Mouse (Mus musculus) hindbrain, postnatal 0 days (tissue): ENCODE results near the gene Tnfrsf1a. TPM values are rescaled to one million over a fixed set of nuclear protein-coding genes. Genes with fewer than 3 reads are reported as not detected.
A peak's percentile ranks its signal among the peaks of the same experiment; 100 is the strongest.

Experiments
- ATAC-seq: fragments of 200-750 bp; cut with Nextera tagmentation; 2 replicates; pipeline ENCODE4 v1.8.0; 2017; ENCODE audit warnings: mild to moderate bottlenecking, moderate TSS enrichment, moderate library complexity
- DNase-seq: peaks from one replicate; pipeline ENCODE4 v3.0.0-alpha.2; 2015; ENCODE audit warnings: low spot score
- H3K27ac ChIP-seq: fragments of 300-500 bp; sonication (generic); 2 replicates; pipeline ENCODE4 v1.5.1; 2014; ENCODE audit warnings: mild to moderate bottlenecking
- H3K27me3 ChIP-seq: fragments of 300-500 bp; sonication (generic); 2 replicates; pipeline ENCODE4 v1.6.1; 2014; ENCODE audit warnings: low read length, mixed read lengths; ENCODE audit not compliant: insufficient read depth
- H3K36me3 ChIP-seq: fragments of 300-500 bp; sonication (generic); 2 replicates; pipeline ENCODE4 v1.6.1; 2014; ENCODE audit warnings: low read length, mixed read lengths; ENCODE audit not compliant: insufficient read depth
- H3K4me1 ChIP-seq: fragments of 300-500 bp; sonication (generic); 2 replicates; pipeline ENCODE4 v1.6.1; 2014; ENCODE audit warnings: antibody characterized with exemption, low read length, mixed read lengths; ENCODE audit not compliant: insufficient read depth
- H3K4me2 ChIP-seq: fragments of 300-500 bp; sonication (generic); 2 replicates; pipeline ENCODE4 v1.6.1; 2014; ENCODE audit warnings: low read depth, mild to moderate bottlenecking, low read length, moderate library complexity, mixed read lengths
- H3K4me3 ChIP-seq: fragments of 300-500 bp; sonication (generic); 2 replicates; pipeline ENCODE4 v1.5.1; 2014; ENCODE audit warnings: low read length
- H3K9ac ChIP-seq: fragments of 300-500 bp; sonication (generic); replicated peaks from 2 replicates; pipeline ENCODE4 v1.6.1; 2014; ENCODE audit warnings: mild to moderate bottlenecking, low read length, moderate library complexity, mixed read lengths
- H3K9me3 ChIP-seq: fragments of 300-500 bp; sonication (generic); 2 replicates; pipeline ENCODE4 v1.6.1; 2016; ENCODE audit warnings: low read length, mixed read lengths
- CTCF ChIP-seq: IDR thresholded peaks from 2 replicates; pipeline ENCODE4 v1.5.1; 2016; ENCODE audit warnings: antibody characterized with exemption, control low read depth, low read depth
- WGBS: fragments of 180-500 bp; shearing (Covaris S2); extraction: QIAGEN DNeasy Blood & Tissue Kit; methylation state at CpG from one replicate; pipeline ENCODE4 v1.1.7; 2014; 5-methylcytosine and 5-hydroxymethylcytosine counted together
- polyA plus RNA-seq: library from polyadenylated mRNA; unstranded; fragments of >200 nt; fragmentation: Nextera tagmentation; extraction: Ambion mirVana; gene quantifications from 2 replicates; pipeline ENCODE4 v1.2.1, GENCODE M21; 2015
- total RNA-seq: library from RNA; depleted of rRNA; stranded (reverse); fragments of >200 nt; gene quantifications from 2 replicates; pipeline ENCODE4 v1.2.3, GENCODE M21; 2014

The Tnfrsf1a gene
- total and polyA plus RNA-seq, 2 experiments from 2014 or later, result 16.3 to 18.0 TPM

- no peak for DNase-seq
- Histone ChIP-seq H3K9me3 (no peaks in the 10 kb centered on the region), H3K27me3 (peaks cover 13% of the 10 kb centered on the region), H3K27ac (no peak overlapping the region), H3K36me3 (no peaks in the 10 kb centered on the region), H3K9ac (no peak overlapping the region), H3K4me3 (peak overlapping the region; percentile 6; the same call in 1 of the 2 replicates), H3K4me1 (peaks cover 8% of the 10 kb centered on the region; the same call in 1 of the 2 replicates), H3K4me2 (0 out of 2 replicates have a peak overlapping the region, but pooled peaks have one; percentile 1)
- 23% methylated on average over 15 of the region's 15 CpGs for WGBS
- no peak for TF ChIP-seq CTCF
- ATAC-seq, result 0 out of 2 replicates have a peak, but pooled peaks have one; percentile 7
These were observed 13.9 kb downstream of the Tnfrsf1a start for GRCm38 (mm10) chr6:125363021-125363420.

DNA sequence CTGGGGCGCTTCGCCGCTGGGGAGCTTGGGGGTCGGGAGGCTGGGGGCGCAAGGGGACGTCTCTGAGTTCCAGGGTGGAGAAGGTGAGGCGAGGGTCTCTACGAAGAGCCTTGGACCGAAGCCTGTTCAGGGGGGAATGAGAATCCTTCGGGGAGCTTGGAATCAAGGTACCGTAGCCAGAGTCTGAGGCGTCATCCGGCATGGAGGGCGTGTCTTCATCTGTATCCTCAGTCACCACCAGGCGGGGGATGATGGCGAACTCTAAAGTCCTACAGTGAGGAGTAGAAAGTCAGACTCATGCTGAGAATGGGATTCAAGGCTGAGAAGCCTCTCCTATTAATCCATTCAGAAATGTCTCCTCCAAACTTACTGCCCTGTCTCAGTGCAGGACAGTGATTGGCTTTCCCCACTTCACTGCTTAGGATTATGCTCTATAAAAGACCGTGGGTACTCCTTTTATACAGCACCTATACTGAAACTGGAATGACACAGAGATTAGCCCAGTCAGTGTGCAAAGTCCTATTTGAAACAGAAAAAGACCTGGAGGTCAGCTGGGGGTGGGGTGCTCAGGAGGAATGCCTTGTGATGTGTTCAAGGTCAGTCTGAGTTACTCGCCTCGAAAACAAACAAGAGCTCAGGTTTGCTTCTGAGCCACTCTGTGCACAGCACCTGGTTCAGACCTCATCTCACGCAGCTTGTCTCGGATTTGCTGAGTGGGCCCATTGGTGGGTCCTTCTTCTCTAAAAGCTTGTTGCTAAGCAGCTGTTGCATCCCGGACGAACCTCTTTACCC, 14.5 kb downstream of the Tnfrsf1a start:
- no peak overlapping the region for H3K27ac ChIP-seq
- TF ChIP-seq CTCF, result peak; percentile 37; the same call in 1 of the 2 replicates
- H3K9me3 ChIP-seq, result no peaks in the 10 kb centered on the region
- WGBS, result 11% methylated on average over 23 of the region's 23 CpGs
- DNase-seq (no peak), ATAC-seq (no peak)
- H3K27me3 ChIP-seq, result peaks cover 13% of the 10 kb centered on the region
- 0 out of 2 replicates have a peak overlapping the region, but pooled peaks have one; percentile 1 for H3K4me2 ChIP-seq
- H3K4me3 ChIP-seq, result no peak overlapping the region
- H3K36me3 ChIP-seq, result no peaks in the 10 kb centered on the region
- H3K9ac ChIP-seq, result no peak overlapping the region
- peaks cover 8% of the 10 kb centered on the region; the same call in 1 of the 2 replicates for H3K4me1 ChIP-seq

DNA sequence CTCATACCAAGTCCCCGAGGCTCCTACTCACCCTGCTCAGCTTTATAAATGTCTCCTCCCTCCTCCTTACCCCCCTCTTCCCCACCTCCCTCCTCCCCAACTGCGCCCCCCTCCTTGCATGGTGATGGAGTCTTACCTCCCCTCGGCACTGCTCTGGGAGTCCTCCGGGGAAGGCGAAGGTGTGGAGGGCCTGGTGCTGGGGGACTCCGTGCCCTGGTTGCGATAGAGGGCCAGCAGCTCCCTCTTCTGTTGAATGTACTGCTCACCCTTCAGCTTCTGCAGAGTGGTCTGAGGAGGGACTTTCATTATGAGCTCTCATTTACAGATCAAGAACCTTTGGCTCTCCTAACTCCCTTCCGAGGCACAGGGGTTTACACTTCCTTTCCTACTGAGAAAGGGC, 15.3 kb downstream of the Tnfrsf1a start:
- Histone ChIP-seq H3K9me3 (no peaks in the 10 kb centered on the region), H3K27ac (no peak overlapping the region), H3K27me3 (peaks cover 13% of the 10 kb centered on the region), H3K9ac (no peak overlapping the region), H3K4me1 (peaks cover 8% of the 10 kb centered on the region; the same call in 1 of the 2 replicates), H3K4me2 (no peak overlapping the region), H3K36me3 (no peaks in the 10 kb centered on the region), H3K4me3 (no peak overlapping the region)
- ATAC-seq (no peak), DNase-seq (no peak)
- 12% methylated on average over 8 of the region's 8 CpGs for WGBS
- peak; percentile 52 for TF ChIP-seq CTCF

DNA sequence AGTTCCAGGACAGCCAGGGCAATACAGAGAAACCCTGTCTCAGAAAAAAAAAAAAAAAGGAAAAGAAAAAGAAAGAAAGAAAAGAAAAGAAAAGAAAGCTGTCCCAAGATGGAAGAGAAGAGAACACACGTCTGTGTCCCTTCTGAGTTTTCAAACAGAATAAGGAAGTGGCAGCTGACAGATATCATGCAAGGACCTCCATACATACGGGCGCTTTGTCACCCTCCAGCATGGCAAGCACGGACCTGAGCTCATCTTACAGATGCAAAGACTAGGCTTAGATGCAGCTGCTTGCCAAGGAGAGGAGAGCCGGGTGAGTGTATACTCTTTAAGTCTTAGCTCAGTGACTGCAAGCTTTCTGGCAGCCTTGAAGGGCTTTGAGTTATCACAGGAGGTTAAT, 16.4 kb downstream of the Tnfrsf1a start:
- Histone ChIP-seq H3K4me3 (no peak overlapping the region), H3K27me3 (peaks cover 13% of the 10 kb centered on the region), H3K27ac (no peak overlapping the region), H3K36me3 (no peaks in the 10 kb centered on the region), H3K9ac (no peak overlapping the region), H3K9me3 (no peaks in the 10 kb centered on the region), H3K4me1 (peaks cover 8% of the 10 kb centered on the region; the same call in 1 of the 2 replicates), H3K4me2 (no peak overlapping the region)
- DNase-seq (no peak), ATAC-seq (no peak)
- 85% methylated on average over 5 of the region's 5 CpGs for WGBS
- no peak for TF ChIP-seq CTCF

GRCm38 (mm10) chr6:125366133-125366532, 17.0 kb downstream of the Tnfrsf1a start:
- 76% methylated on average over 1 of the region's 1 CpGs for WGBS
- Histone ChIP-seq H3K9ac (no peak overlapping the region), H3K27ac (no peak overlapping the region), H3K4me1 (peaks cover 8% of the 10 kb centered on the region; the same call in 1 of the 2 replicates), H3K36me3 (no peaks in the 10 kb centered on the region), H3K9me3 (no peaks in the 10 kb centered on the region), H3K4me3 (no peak overlapping the region), H3K4me2 (no peak overlapping the region), H3K27me3 (peaks cover 13% of the 10 kb centered on the region)
- no peak for DNase-seq
- no peak for ATAC-seq
- no peak for TF ChIP-seq CTCF

DNA sequence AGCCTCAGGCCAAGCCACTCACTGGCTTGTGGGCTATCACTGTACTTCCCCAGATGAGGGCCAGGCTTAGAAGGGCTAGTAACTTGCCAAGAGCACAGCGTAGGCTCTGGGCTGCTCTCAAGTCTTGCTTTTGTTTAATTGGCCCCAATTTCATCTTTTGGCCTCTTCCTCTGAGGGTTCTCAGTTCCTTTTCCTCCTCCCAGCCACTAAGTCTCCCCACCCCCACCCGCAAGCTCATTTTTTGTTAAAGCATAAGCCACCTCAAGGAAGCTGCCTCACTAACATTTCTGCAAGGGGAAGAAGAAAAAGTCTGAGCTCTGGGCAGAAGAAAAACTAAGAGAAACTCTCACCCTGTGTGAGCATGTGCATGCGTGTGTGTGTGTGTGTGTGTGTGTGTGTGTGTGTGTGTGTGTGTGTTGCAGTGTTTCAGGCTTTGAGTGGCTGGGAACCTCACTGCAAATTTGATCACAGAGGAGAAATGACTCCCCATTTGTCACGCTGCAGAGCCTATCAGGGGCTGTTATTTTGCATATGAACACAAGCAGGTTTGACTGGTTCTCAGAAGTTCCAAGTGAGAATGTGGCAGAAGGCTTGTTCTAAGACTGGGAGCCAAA, 18.7 kb downstream of the Tnfrsf1a start:
- ATAC-seq (no peak), DNase-seq (no peak)
- peaks cover 4% of the 10 kb centered on the region; the same call in 1 of the 2 replicates for H3K4me1 ChIP-seq
- no peak overlapping the region for H3K9ac ChIP-seq
- no peak for TF ChIP-seq CTCF
- no peak overlapping the region for H3K4me2 ChIP-seq
- 52% methylated on average over 4 of the region's 4 CpGs for WGBS
- H3K9me3 ChIP-seq, result no peaks in the 10 kb centered on the region
- no peak overlapping the region for H3K4me3 ChIP-seq
- H3K27me3 ChIP-seq, result peaks cover 10% of the 10 kb centered on the region; the same call in 1 of the 2 replicates
- H3K27ac ChIP-seq, result no peak overlapping the region
- no peaks in the 10 kb centered on the region for H3K36me3 ChIP-seq

DNA sequence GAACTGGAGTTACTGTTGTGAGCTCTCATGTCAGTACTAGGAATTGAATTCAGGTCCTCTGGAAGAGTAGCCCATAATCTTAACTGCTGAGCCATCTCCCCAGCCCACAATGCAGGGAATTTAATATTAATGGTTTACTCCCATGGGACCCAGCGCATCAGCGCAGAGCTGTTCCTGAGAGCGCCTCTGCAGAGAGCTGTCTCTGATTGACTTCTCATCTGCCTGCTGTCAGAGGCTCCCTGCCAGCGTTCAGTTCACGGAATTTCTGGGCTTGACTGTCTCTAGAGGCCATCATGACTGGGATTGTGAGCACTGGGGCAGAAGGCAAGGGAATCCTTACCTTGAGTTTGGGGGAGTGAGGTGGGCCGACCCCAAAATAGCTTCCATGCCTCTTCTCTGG, 27.9 kb downstream of the Tnfrsf1a start:
- no peaks in the 10 kb centered on the region for H3K9me3 ChIP-seq
- peaks cover 34% of the 10 kb centered on the region for H3K27me3 ChIP-seq
- no peak for TF ChIP-seq CTCF
- H3K4me3 ChIP-seq, result no peak overlapping the region
- no peak overlapping the region for H3K4me2 ChIP-seq
- 41% methylated on average over 6 of the region's 6 CpGs for WGBS
- ATAC-seq, result no peak
- H3K27ac ChIP-seq, result no peak overlapping the region
- H3K9ac ChIP-seq, result no peak overlapping the region
- no peak for DNase-seq
- no peaks in the 10 kb centered on the region for H3K36me3 ChIP-seq
- 0 out of 2 replicates have a peak, but pooled peaks cover 6% of the 10 kb centered on the region for H3K4me1 ChIP-seq
